Mouse (Mus musculus): ENCODE results near the gene Ank. TPM values are rescaled to one million over a fixed set of nuclear protein-coding genes. Genes with fewer than 3 reads are reported as not detected.

The Ank gene
- 22.3 TPM for total RNA-seq (2023)

DNA sequence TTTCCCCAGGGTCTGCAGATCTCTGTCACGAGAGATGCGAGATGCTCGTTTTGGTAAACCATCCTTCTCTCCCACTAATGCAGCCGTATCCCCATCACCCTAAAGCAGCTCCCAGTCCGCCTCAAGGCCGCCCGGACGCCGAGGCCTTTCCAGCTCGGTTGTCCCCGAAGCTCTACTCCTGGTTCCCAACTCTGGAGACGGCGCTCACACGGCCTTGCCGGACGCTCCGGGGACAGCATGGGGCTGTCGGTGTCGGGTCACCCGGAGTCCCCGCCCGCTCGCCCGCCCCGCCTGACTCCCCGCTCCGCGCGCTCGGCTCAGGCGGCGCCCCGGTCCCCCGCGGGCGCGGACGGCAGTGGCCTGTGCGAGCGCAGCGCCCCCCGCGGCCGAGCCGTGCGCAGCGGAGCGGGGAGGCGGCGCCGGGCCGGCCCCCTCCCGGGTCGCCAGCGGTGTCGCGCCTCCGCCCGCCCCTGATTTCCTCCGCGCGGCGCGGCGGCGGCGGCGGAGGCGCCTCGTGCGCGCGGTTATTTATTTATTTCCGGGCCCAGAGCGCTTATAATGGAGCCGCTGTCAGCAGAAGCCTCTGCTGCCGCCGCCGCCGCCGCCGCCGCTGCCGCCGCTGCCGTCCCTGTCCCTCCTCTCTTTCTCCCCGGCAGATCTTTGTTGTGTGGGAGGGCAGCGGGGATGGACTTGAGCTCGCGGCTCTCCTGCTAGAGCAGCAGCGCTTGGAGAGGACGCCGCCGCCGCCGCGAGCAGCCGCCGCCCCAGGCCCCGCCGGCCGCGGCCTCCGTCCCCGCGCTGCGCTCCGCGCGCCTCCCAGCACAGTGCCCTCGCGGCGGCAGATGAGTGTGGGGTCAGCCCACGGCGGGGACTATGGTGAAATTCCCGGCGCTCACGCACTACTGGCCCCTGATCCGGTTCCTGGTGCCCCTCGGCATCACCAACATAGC, at the start of gene Ank:
Gene Ank, plus strand, starts transcription at position 547 of the 950 bp plus-strand sequence.

DNA sequence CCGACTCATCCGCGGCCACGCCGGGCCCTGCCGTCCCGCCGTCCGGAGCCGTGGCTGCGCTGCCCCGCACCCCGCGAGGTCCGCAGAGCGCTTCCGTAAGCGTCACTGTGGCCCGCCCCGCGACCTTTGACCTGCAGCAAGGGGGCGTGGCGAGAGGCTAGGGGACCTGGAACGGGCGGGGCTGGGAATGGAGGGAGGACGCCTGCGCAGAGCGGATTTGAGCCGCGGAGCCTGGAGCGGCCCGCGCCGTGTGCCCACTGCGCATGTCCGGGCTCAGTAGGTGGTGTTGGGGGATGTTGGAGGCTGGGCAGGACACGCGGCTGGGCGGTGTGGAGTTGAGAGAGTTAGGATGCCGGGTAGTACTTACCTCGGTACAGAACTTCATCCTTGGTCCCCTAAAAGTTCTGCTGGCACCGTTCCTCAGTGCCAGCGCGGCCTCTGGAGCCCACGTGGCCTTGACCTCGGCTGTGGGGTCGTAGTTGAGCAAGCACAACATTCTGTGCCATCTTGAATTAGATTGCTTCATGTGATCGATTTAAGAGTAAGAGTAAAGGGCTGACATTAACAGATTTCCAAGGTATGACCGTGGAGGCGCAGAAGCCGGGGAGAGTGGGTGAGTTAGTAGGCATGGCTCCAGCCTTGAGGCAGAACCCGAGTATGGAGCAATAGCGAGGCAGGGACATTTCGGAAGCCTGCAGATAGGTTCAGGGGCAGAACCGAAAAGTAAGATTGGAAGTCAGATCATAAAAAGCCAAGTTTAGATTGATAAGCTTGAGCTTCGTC, 164.3 kb downstream of the Ank start, which contains the start of gene Otulin:
Gene Otulin, minus strand, starts transcription at position 93 of the 783 bp plus-strand sequence.

Other genes with a start within 250 kb of the Ank start
- 72.6 TPM for gene Otulin, start 164.0 kb downstream of the Ank start, total RNA-seq (2023)
- gene Otulinl, start 214.9 kb downstream of the Ank start, total RNA-seq (2023), result 176 TPM

All from CD8-positive naive resting alpha-beta T cell, adult 57 days (primary cell).